Mouse (Mus musculus): ENCODE results near the gene Scand1. TPM values are rescaled to one million over a fixed set of nuclear protein-coding genes. Genes with fewer than 3 reads are reported as not detected.

Scand1 gene
- polyA plus RNA-seq, 1 experiment from 2014 or later, result 104 TPM

- Histone ChIP-seq H3K9ac (no peak overlapping the region), H3K4me2 (replicated peaks) (no peak overlapping the region), H3K27ac (peak overlapping the region; percentile 45; the same call in 1 of the 2 replicates), H3K36me3 (replicated peaks; ENCODE audit: control insufficient read depth, insufficient read depth) (peaks cover 30% of the 10 kb centered on the region), H3K27me3 (ENCODE audit: control insufficient read depth, insufficient read depth, low read length) (no peaks in the 10 kb centered on the region), H3K4me1 (replicated peaks; ENCODE audit: control insufficient read depth, insufficient read depth, low read length) (no peaks in the 10 kb centered on the region), H3K9me3 (ENCODE audit: control insufficient read depth, low read length) (no peaks in the 10 kb centered on the region), H3K4me3 (replicated peaks; ENCODE audit: low read length) (no peak overlapping the region)
- ATAC-seq (ENCODE audit: low FRiP score) (peak; percentile 74; the same call in 1 of the 2 replicates), DNase-seq (ENCODE audit: low spot score) (peak; percentile 83)
- 66% methylated on average over 4 of the region's 4 CpGs for WGBS
Observed at GRCm38 (mm10) chr2:156278226-156279017, 34.1 kb downstream of the Scand1 start.

- DNase-seq (ENCODE audit: low spot score) (no peak), ATAC-seq (ENCODE audit: low FRiP score) (no peak)
- no peaks in the 10 kb centered on the region for H3K9me3 ChIP-seq (ENCODE audit: control insufficient read depth, low read length)
- H3K4me2 ChIP-seq (replicated peaks), result no peak overlapping the region
- H3K9ac ChIP-seq, result no peak overlapping the region
- no peaks in the 10 kb centered on the region for H3K4me1 ChIP-seq (replicated peaks; ENCODE audit: control insufficient read depth, insufficient read depth, low read length)
- H3K36me3 ChIP-seq (replicated peaks; ENCODE audit: control insufficient read depth, insufficient read depth), result peaks cover 45% of the 10 kb centered on the region
- H3K27me3 ChIP-seq (ENCODE audit: control insufficient read depth, insufficient read depth, low read length), result no peaks in the 10 kb centered on the region
- no peak overlapping the region for H3K27ac ChIP-seq
- 94% methylated on average over 6 of the region's 6 CpGs for WGBS
- H3K4me3 ChIP-seq (replicated peaks; ENCODE audit: low read length), result no peak overlapping the region
Observed at GRCm38 (mm10) chr2:156272553-156272952, 40.0 kb downstream of the Scand1 start.

GRCm38 (mm10) chr2:156267636-156268035, 44.9 kb downstream of the Scand1 start:
- Histone ChIP-seq H3K27me3 (ENCODE audit: control insufficient read depth, insufficient read depth, low read length) (no peaks in the 10 kb centered on the region), H3K4me3 (replicated peaks; ENCODE audit: low read length) (no peak overlapping the region), H3K9ac (no peak overlapping the region), H3K4me2 (replicated peaks) (no peak overlapping the region), H3K9me3 (ENCODE audit: control insufficient read depth, low read length) (no peaks in the 10 kb centered on the region), H3K36me3 (replicated peaks; ENCODE audit: control insufficient read depth, insufficient read depth) (peaks cover 45% of the 10 kb centered on the region), H3K4me1 (replicated peaks; ENCODE audit: control insufficient read depth, insufficient read depth, low read length) (no peaks in the 10 kb centered on the region), H3K27ac (no peak overlapping the region)
- 97% methylated on average over 8 of the region's 9 CpGs for WGBS
- ATAC-seq (ENCODE audit: low FRiP score), result no peak
- DNase-seq (ENCODE audit: low spot score), result no peak

- DNase-seq (ENCODE audit: low spot score), result no peak
- Histone ChIP-seq H3K9ac (no peak overlapping the region), H3K36me3 (replicated peaks; ENCODE audit: control insufficient read depth, insufficient read depth) (peaks cover 55% of the 10 kb centered on the region), H3K4me1 (replicated peaks; ENCODE audit: control insufficient read depth, insufficient read depth, low read length) (no peaks in the 10 kb centered on the region), H3K9me3 (ENCODE audit: control insufficient read depth, low read length) (no peaks in the 10 kb centered on the region), H3K27ac (no peak overlapping the region), H3K27me3 (ENCODE audit: control insufficient read depth, insufficient read depth, low read length) (no peaks in the 10 kb centered on the region), H3K4me2 (replicated peaks) (no peak overlapping the region), H3K4me3 (replicated peaks; ENCODE audit: low read length) (no peak overlapping the region)
- no peak for ATAC-seq (ENCODE audit: low FRiP score)
- WGBS, result 93% methylated on average over 4 of the region's 4 CpGs
Observed at GRCm38 (mm10) chr2:156263204-156263893, 49.2 kb downstream of the Scand1 start.

Small RNAs within 50 kb of the gene (microRNA-seq; reads per million reads assigned to microRNA genes)
- not detected for gene Gm22759

Other genes starting within 250 kb of the Scand1 start
- 6.3 and 7.9 TPM in 2 replicates for gene Spag4, start 247.5 kb downstream of the Scand1 start, polyA plus RNA-seq (2014; fragmentation: Nextera tagmentation; extraction: Ambion mirVana)
- gene Cpne1, start 200.7 kb downstream of the Scand1 start, polyA plus RNA-seq (2014; fragmentation: Nextera tagmentation; extraction: Ambion mirVana), result 22.4 and 24.7 TPM in 2 replicates
- 24.4 and 27.0 TPM in 2 replicates for gene Rbm12, start 200.7 kb downstream of the Scand1 start, polyA plus RNA-seq (2014; fragmentation: Nextera tagmentation; extraction: Ambion mirVana)
- gene Gm28036, start 185.6 kb downstream of the Scand1 start, polyA plus RNA-seq (2014; fragmentation: Nextera tagmentation; extraction: Ambion mirVana), result 12.3 and 14.2 TPM in 2 replicates
- 446 and 540 TPM in 2 replicates for gene Romo1, start 168.7 kb downstream of the Scand1 start, polyA plus RNA-seq (2014; fragmentation: Nextera tagmentation; extraction: Ambion mirVana)
- gene Nfs1, start 168.5 kb downstream of the Scand1 start, polyA plus RNA-seq (2014; fragmentation: Nextera tagmentation; extraction: Ambion mirVana), result 29.3 and 31.3 TPM in 2 replicates
- gene Rbm39, start 132.5 kb downstream of the Scand1 start, polyA plus RNA-seq (2014; fragmentation: Nextera tagmentation; extraction: Ambion mirVana), result 396 and 461 TPM in 2 replicates
- 107 and 117 TPM in 2 replicates for gene Phf20, start 116.2 kb downstream of the Scand1 start, polyA plus RNA-seq (2014; fragmentation: Nextera tagmentation; extraction: Ambion mirVana)
- gene Cnbd2, start 405 bp downstream of the Scand1 start, polyA plus RNA-seq (2014; fragmentation: Nextera tagmentation; extraction: Ambion mirVana), result 5.8 and 8.0 TPM in 2 replicates
- gene Epb41l1, start 108.2 kb upstream of the Scand1 start, polyA plus RNA-seq (2014; fragmentation: Nextera tagmentation; extraction: Ambion mirVana), result 19.5 and 24.3 TPM in 2 replicates
- gene Aar2, start 234.9 kb upstream of the Scand1 start, polyA plus RNA-seq (2014; fragmentation: Nextera tagmentation; extraction: Ambion mirVana), result 53.5 and 55.0 TPM in 2 replicates